Mouse (Mus musculus): Measurements from ENCODE around the gene Zfp804b. TPM values are rescaled to one million over a fixed set of nuclear protein-coding genes. Genes with fewer than 3 reads are reported as not detected.

Zfp804b gene
- total RNA-seq, 2 experiments from 2014 or later, result not detected

Other genes with a start within 250 kb of the Zfp804b start
- gene Tex47, start 40.6 kb downstream of the Zfp804b start, total RNA-seq (2021), result not detected

Data from gastrocnemius, postnatal 36 days (tissue).